30 mouse cellular contexts compared by ENCODE assay signal in genomic region chr7:130012067-130012466, GRCm38 (mm10).
DNase-seq lines count a peak whose midpoint lies in the region; ATAC-seq and TF ChIP-seq lines count a peak whose summit lies in the region.
"Had no signal": no experiment of that assay in that cellular context is flagged by ENCODE, and none has a peak within 500 bp of the region (broad histone marks: within the 10 kb centered on the region; RNA-seq: fewer than 3 reads in every experiment).

No protein-coding gene starts in this region.

- H3K4me3 ChIP-seq in heart, embryonic 14.5 days (ENCODE audit: control insufficient read depth in 1 of 2, insufficient read depth in 1 of 2, low read depth in 1 of 2, low read length in 2 of 2): no peak overlapping the region
- no peak overlapping the region for H3K4me3 ChIP-seq in heart, adult 2 months
- H3K4me3 ChIP-seq in intestine, embryonic 15.5 days (replicated peaks): no peak overlapping the region
- H3K4me3 ChIP-seq: erythroblast, embryonic 14.5 days; limb, embryonic 12.5 days; liver, embryonic 15.5 days; stomach, embryonic 15.5 days had no signal

- TF ChIP-seq POLR2A in heart, adult 2 months (IDR thresholded peaks at IDR 0.05; ENCODE audit: insufficient read depth, low read depth, low read length): no peak

- ATAC-seq in heart, embryonic 14.5 days (ENCODE audit: insufficient number of reproducible peaks, insufficient read depth, low FRiP score, low read depth): no peak
- ATAC-seq in common myeloid progenitor, adult 5-6 weeks (replicated peaks; ENCODE audit: low read depth, poor library complexity, severe bottlenecking): peak; percentile 86
- ATAC-seq in megakaryocyte, adult 5-6 weeks (ENCODE audit: poor library complexity, severe bottlenecking): peak; percentile 75
- ATAC-seq in intestine, embryonic 15.5 days: no peak
- ATAC-seq: forebrain, postnatal 0 days; midbrain, embryonic 16.5 days; Patski had no signal

- WGBS in heart, embryonic 14.5 days: 56% methylated on average over 8 of the region's 8 CpGs
- WGBS in heart, adult 2 months: 66% methylated on average over 8 of the region's 8 CpGs
- WGBS in intestine, embryonic 15.5 days: 85% methylated on average over 8 of the region's 8 CpGs

- peaks cover 17 to 18% of the 10 kb centered on the region in 2 experiments; a peak in 3 of 4 replicates for H3K4me1 ChIP-seq in heart, embryonic 14.5 days (ENCODE audit: control insufficient read depth in 2 of 2, insufficient read depth in 2 of 2, low read length in 2 of 2)
- H3K4me1 ChIP-seq in heart, adult 2 months (ENCODE audit: control insufficient read depth, insufficient read depth, low read length): no peaks in the 10 kb centered on the region; the same call in 1 of the 2 replicates
- peaks cover 37% of the 10 kb centered on the region for H3K4me1 ChIP-seq in intestine, embryonic 15.5 days (replicated peaks)
- H3K4me1 ChIP-seq: liver, embryonic 15.5 days had no signal

- intact Hi-C loops in heart, postnatal 25 days (cut with DNase I): no loop called here
- intact Hi-C loops in heart, adult 2 months (cut with DNase I): no loop called here

- peak overlapping the region; percentile 49 for H3K4me2 ChIP-seq in heart, embryonic 14.5 days (ENCODE audit: low read length)
- no peak overlapping the region for H3K4me2 ChIP-seq in intestine, embryonic 15.5 days (replicated peaks)
- H3K4me2 ChIP-seq: hindbrain, embryonic 14.5 days; limb, embryonic 12.5 days; liver, embryonic 15.5 days; lung, embryonic 14.5 days; midbrain, embryonic 11.5 days; stomach, embryonic 15.5 days had no signal

- no peak for TF ChIP-seq EP300 in heart, adult 2 months (IDR thresholded peaks at IDR 0.05; ENCODE audit: insufficient read depth, low read depth, low read length)

- H3K9me3 ChIP-seq in heart, embryonic 14.5 days (ENCODE audit: control insufficient read depth, low read length): no peaks in the 10 kb centered on the region
- H3K9me3 ChIP-seq in intestine, embryonic 15.5 days: no peaks in the 10 kb centered on the region
- H3K9me3 ChIP-seq: limb, embryonic 12.5 days; liver, embryonic 15.5 days; stomach, embryonic 15.5 days had no signal

- no peaks in the 10 kb centered on the region for H3K36me3 ChIP-seq in heart, embryonic 14.5 days (ENCODE audit: control insufficient read depth, insufficient read depth, low read length)
- no peaks in the 10 kb centered on the region for H3K36me3 ChIP-seq in heart, adult 2 months (ENCODE audit: control insufficient read depth, insufficient read depth, low read length)
- no peaks in the 10 kb centered on the region for H3K36me3 ChIP-seq in intestine, embryonic 15.5 days
- H3K36me3 ChIP-seq: G1E; limb, embryonic 12.5 days; liver, embryonic 15.5 days; stomach, embryonic 15.5 days had no signal

- no peak overlapping the region for H3K27ac ChIP-seq in heart, embryonic 14.5 days (replicated peaks in 1 of 2; ENCODE audit: control insufficient read depth in 1 of 2, insufficient read depth in 1 of 2, low read depth in 2 of 2, low read length in 2 of 2)
- H3K27ac ChIP-seq in heart, adult 2 months: no peak overlapping the region
- no peak overlapping the region for H3K27ac ChIP-seq in intestine, embryonic 15.5 days
- H3K27ac ChIP-seq: hindbrain, embryonic 14.5 days; limb, embryonic 12.5 days; liver, embryonic 15.5 days; stomach, embryonic 15.5 days had no signal

- DNase-seq in heart, adult 11 months: peak; percentile 86
- DNase-seq in heart, postnatal 25 days (ENCODE audit: low spot score): no peak
- no peak for DNase-seq in heart, adult 2 months
- DNase-seq in embryo, embryonic 10.5 days (ENCODE audit: low spot score): no peak
- DNase-seq: adrenal gland, postnatal 10 days; cerebellum, adult 11 months; cerebellum, adult 9-10 months; cerebellum, postnatal 36 days; forebrain, postnatal 0 days; gastrocnemius, postnatal 10 days; kidney, adult 11 months; kidney, postnatal 14 days; layer of hippocampus, adult 9-11 months; lung, embryonic 14.5 days; lung, postnatal 14 days; right cerebral cortex, postnatal 25 days; thymus, postnatal 14 days had no signal

- H3K27me3 ChIP-seq in heart, embryonic 14.5 days (ENCODE audit: control insufficient read depth, insufficient read depth, low read length): no peaks in the 10 kb centered on the region
- no peaks in the 10 kb centered on the region for H3K27me3 ChIP-seq in heart, adult 2 months (ENCODE audit: control insufficient read depth, insufficient read depth, low read length)
- no peaks in the 10 kb centered on the region for H3K27me3 ChIP-seq in intestine, embryonic 15.5 days (replicated peaks)
- H3K27me3 ChIP-seq: liver, embryonic 15.5 days; Patski; stomach, embryonic 15.5 days had no signal

- no peaks in the 10 kb centered on the region for H3K79me2 ChIP-seq in heart, adult 2 months (replicated peaks; ENCODE audit: control insufficient read depth, insufficient read depth, low read length)

- no peak overlapping the region for H3K9ac ChIP-seq in heart, embryonic 14.5 days (ENCODE audit: low read length)
- no peak overlapping the region for H3K9ac ChIP-seq in heart, adult 2 months (ENCODE audit: low read depth, low read length)
- no peak overlapping the region for H3K9ac ChIP-seq in intestine, embryonic 15.5 days
- H3K9ac ChIP-seq: forebrain, postnatal 0 days; hindbrain, embryonic 14.5 days; limb, embryonic 12.5 days; liver, embryonic 15.5 days; lung, embryonic 14.5 days; stomach, embryonic 15.5 days had no signal

- TF ChIP-seq CTCF in heart, adult 2 months (IDR thresholded peaks at IDR 0.05): no peak

Comparison
In these comparisons a context has a peak if more than half of its experiments do, and no peak if none do; other contexts are left out.
1. ATAC-seq: peak in common myeloid progenitor, adult 5-6 weeks (single experiment) and megakaryocyte, adult 5-6 weeks (single experiment); none in heart, embryonic 14.5 days (single experiment) and intestine, embryonic 15.5 days (single experiment).